Mouse (Mus musculus) forebrain, embryonic 12.5 days (tissue): ENCODE results near the gene Lcp2. TPM values are rescaled to one million over a fixed set of nuclear protein-coding genes. Genes with fewer than 3 reads are reported as not detected.

ENCODE experiments used
- ATAC-seq: fragments of 200-750 bp; cut with Nextera tagmentation; 2 replicates; pipeline ENCODE4 v1.8.0; 2017; ENCODE audit warnings: moderate TSS enrichment; ENCODE audit not compliant: low FRiP score
- H3K27ac ChIP-seq: fragments of 300-500 bp; sonication (generic); 2 replicates; pipeline ENCODE4 v1.5.1; 2016; ENCODE audit warnings: mild to moderate bottlenecking
- H3K27me3 ChIP-seq: fragments of 300-500 bp; sonication (generic); 2 replicates; pipeline ENCODE4 v1.6.1; 2016; ENCODE audit warnings: mild to moderate bottlenecking
- H3K36me3 ChIP-seq: fragments of 300-500 bp; sonication (generic); replicated peaks from 2 replicates; pipeline ENCODE4 v1.6.1; 2016; ENCODE audit warnings: mild to moderate bottlenecking
- H3K4me1 ChIP-seq: fragments of 300-500 bp; sonication (generic); 2 replicates; pipeline ENCODE4 v1.6.1; 2016
- H3K4me2 ChIP-seq: fragments of 300-500 bp; sonication (generic); 2 replicates; pipeline ENCODE4 v1.6.1; 2016; ENCODE audit warnings: mild to moderate bottlenecking, moderate library complexity
- H3K4me3 ChIP-seq: fragments of 300-500 bp; sonication (generic); replicated peaks from 2 replicates; pipeline ENCODE4 v1.5.1; 2016; ENCODE audit warnings: mild to moderate bottlenecking
- H3K9ac ChIP-seq: fragments of 300-500 bp; sonication (generic); 2 replicates; pipeline ENCODE4 v1.6.1; 2016; ENCODE audit warnings: mild to moderate bottlenecking
- H3K9me3 ChIP-seq: fragments of 300-500 bp; sonication (generic); 2 replicates; pipeline ENCODE4 v1.6.1; 2016
- WGBS: fragments of 180-500 bp; shearing (Covaris S2); methylation state at CpG from one replicate; pipeline ENCODE4 v1.1.7; 2016; 5-methylcytosine and 5-hydroxymethylcytosine counted together
- polyA plus RNA-seq: library from polyadenylated mRNA; unstranded; fragments of >200 nt; fragmentation: Nextera tagmentation; extraction: Ambion mirVana; gene quantifications from 2 replicates; pipeline ENCODE4 v1.2.1, GENCODE M21; 2016

The Lcp2 gene
- polyA plus RNA-seq, 1 experiment from 2014 or later, result 1.8 TPM

GRCm38 (mm10) chr11:34050063-34050462 lies 3.3 kb downstream of the Lcp2 start:
- 74% methylated on average over 1 of the region's 1 CpGs for WGBS
- ATAC-seq, result no peak
- Histone ChIP-seq H3K4me3 (no peak overlapping the region), H3K27ac (no peak overlapping the region), H3K27me3 (no peaks in the 10 kb centered on the region), H3K4me1 (no peaks in the 10 kb centered on the region), H3K9me3 (no peaks in the 10 kb centered on the region), H3K36me3 (no peaks in the 10 kb centered on the region), H3K9ac (no peak overlapping the region), H3K4me2 (no peak overlapping the region)

GRCm38 (mm10) chr11:34050643-34051042 lies 3.9 kb downstream of the Lcp2 start:
- no peaks in the 10 kb centered on the region for H3K4me1 ChIP-seq

GRCm38 (mm10) chr11:34053031-34053818 lies 6.5 kb downstream of the Lcp2 start:
- no peaks in the 10 kb centered on the region for H3K4me1 ChIP-seq
- no peak overlapping the region for H3K4me2 ChIP-seq
- no peak overlapping the region for H3K27ac ChIP-seq
- no peaks in the 10 kb centered on the region for H3K27me3 ChIP-seq
- no peak for ATAC-seq
- no peaks in the 10 kb centered on the region for H3K36me3 ChIP-seq
- no peak overlapping the region for H3K9ac ChIP-seq
- 85% methylated on average over 6 of the region's 6 CpGs for WGBS
- no peaks in the 10 kb centered on the region for H3K9me3 ChIP-seq
- no peak overlapping the region for H3K4me3 ChIP-seq

More at GRCm38 (mm10) chr11:34050643-34051042, 3.9 kb downstream of the Lcp2 start:
- Histone ChIP-seq H3K36me3 (no peaks in the 10 kb centered on the region), H3K9me3 (no peaks in the 10 kb centered on the region), H3K4me3 (no peak overlapping the region), H3K9ac (no peak overlapping the region), H3K27me3 (no peaks in the 10 kb centered on the region), H3K4me2 (no peak overlapping the region), H3K27ac (no peak overlapping the region)
- no peak for ATAC-seq
- WGBS, result 74% methylated on average over 2 of the region's 2 CpGs

GRCm38 (mm10) chr11:34054031-34054727 lies 7.5 kb downstream of the Lcp2 start:
- H3K4me3 ChIP-seq, result no peak overlapping the region
- H3K9ac ChIP-seq, result no peak overlapping the region
- H3K4me2 ChIP-seq, result no peak overlapping the region
- H3K9me3 ChIP-seq, result no peaks in the 10 kb centered on the region
- no peaks in the 10 kb centered on the region for H3K4me1 ChIP-seq
- H3K27me3 ChIP-seq, result no peaks in the 10 kb centered on the region
- H3K27ac ChIP-seq, result no peak overlapping the region
- 84% methylated on average over 7 of the region's 7 CpGs for WGBS
- H3K36me3 ChIP-seq, result no peaks in the 10 kb centered on the region
- ATAC-seq, result no peak

- H3K4me2 ChIP-seq, result no peak overlapping the region
- 86% methylated on average over 1 of the region's 1 CpGs for whole genome bisulfite sequencing
- no peak overlapping the region for H3K27ac ChIP-seq
- ATAC-seq, result no peak
- H3K9ac ChIP-seq, result no peak overlapping the region
- H3K4me3 ChIP-seq, result no peak overlapping the region
- H3K9me3 ChIP-seq, result no peaks in the 10 kb centered on the region
- H3K36me3 ChIP-seq, result no peaks in the 10 kb centered on the region
- no peaks in the 10 kb centered on the region for H3K27me3 ChIP-seq
- no peaks in the 10 kb centered on the region for H3K4me1 ChIP-seq
Observed at GRCm38 (mm10) chr11:34056715-34057114, 10.0 kb downstream of the Lcp2 start.

- H3K27me3 ChIP-seq, result no peaks in the 10 kb centered on the region
- no peaks in the 10 kb centered on the region for H3K4me1 ChIP-seq
- H3K27ac ChIP-seq, result no peak overlapping the region
- no peak overlapping the region for H3K9ac ChIP-seq
- no peak for ATAC-seq
- H3K9me3 ChIP-seq, result no peaks in the 10 kb centered on the region
- no peak overlapping the region for H3K4me2 ChIP-seq
- no peak overlapping the region for H3K4me3 ChIP-seq
- no peaks in the 10 kb centered on the region for H3K36me3 ChIP-seq
Observed at GRCm38 (mm10) chr11:34058332-34058731, 11.6 kb downstream of the Lcp2 start.

GRCm38 (mm10) chr11:34058960-34059359 lies 12.2 kb downstream of the Lcp2 start:
- ATAC-seq, result no peak
- Histone ChIP-seq H3K4me3 (no peak overlapping the region), H3K36me3 (no peaks in the 10 kb centered on the region), H3K9me3 (no peaks in the 10 kb centered on the region), H3K9ac (no peak overlapping the region), H3K27ac (no peak overlapping the region), H3K27me3 (no peaks in the 10 kb centered on the region), H3K4me1 (no peaks in the 10 kb centered on the region), H3K4me2 (no peak overlapping the region)
- WGBS, result 94% methylated on average over 6 of the region's 6 CpGs

GRCm38 (mm10) chr11:34061740-34062139 lies 15.0 kb downstream of the Lcp2 start:
- no peaks in the 10 kb centered on the region for H3K36me3 ChIP-seq
- WGBS, result 62% methylated on average over 6 of the region's 6 CpGs
- no peaks in the 10 kb centered on the region for H3K9me3 ChIP-seq
- H3K27ac ChIP-seq, result no peak overlapping the region
- no peak for ATAC-seq
- no peak overlapping the region for H3K4me3 ChIP-seq
- H3K27me3 ChIP-seq, result no peaks in the 10 kb centered on the region
- H3K4me1 ChIP-seq, result no peaks in the 10 kb centered on the region
- no peak overlapping the region for H3K9ac ChIP-seq
- H3K4me2 ChIP-seq, result no peak overlapping the region

GRCm38 (mm10) chr11:34063257-34063656 lies 16.5 kb downstream of the Lcp2 start:
- Histone ChIP-seq H3K9ac (no peak overlapping the region), H3K27me3 (no peaks in the 10 kb centered on the region), H3K4me3 (no peak overlapping the region), H3K4me2 (no peak overlapping the region), H3K27ac (no peak overlapping the region), H3K36me3 (no peaks in the 10 kb centered on the region), H3K9me3 (no peaks in the 10 kb centered on the region), H3K4me1 (no peaks in the 10 kb centered on the region)
- WGBS, result 58% methylated on average over 2 of the region's 2 CpGs
- no peak for ATAC-seq

- Histone ChIP-seq H3K27me3 (no peaks in the 10 kb centered on the region), H3K4me3 (no peak overlapping the region), H3K9me3 (no peaks in the 10 kb centered on the region), H3K4me1 (no peaks in the 10 kb centered on the region), H3K27ac (no peak overlapping the region), H3K36me3 (no peaks in the 10 kb centered on the region), H3K4me2 (no peak overlapping the region), H3K9ac (no peak overlapping the region)
- no peak for ATAC-seq
- 68% methylated on average over 5 of the region's 5 CpGs for WGBS
Observed at GRCm38 (mm10) chr11:34063702-34064485, 17.2 kb downstream of the Lcp2 start.

- H3K36me3 ChIP-seq, result no peaks in the 10 kb centered on the region
- H3K27me3 ChIP-seq, result no peaks in the 10 kb centered on the region
- H3K9ac ChIP-seq, result no peak overlapping the region
- H3K4me1 ChIP-seq, result no peaks in the 10 kb centered on the region
- no peak for ATAC-seq
- H3K9me3 ChIP-seq, result no peaks in the 10 kb centered on the region
- H3K4me3 ChIP-seq, result no peak overlapping the region
- H3K27ac ChIP-seq, result no peak overlapping the region
- H3K4me2 ChIP-seq, result no peak overlapping the region
Observed at GRCm38 (mm10) chr11:34070596-34070995, 23.9 kb downstream of the Lcp2 start.

GRCm38 (mm10) chr11:34072309-34072708 lies 25.6 kb downstream of the Lcp2 start:
- H3K27me3 ChIP-seq, result no peaks in the 10 kb centered on the region

More at GRCm38 (mm10) chr11:34072309-34072708, 25.6 kb downstream of the Lcp2 start:
- no peak overlapping the region for H3K4me3 ChIP-seq
- no peak overlapping the region for H3K27ac ChIP-seq
- ATAC-seq, result no peak
- no peak overlapping the region for H3K9ac ChIP-seq
- H3K36me3 ChIP-seq, result no peaks in the 10 kb centered on the region
- H3K9me3 ChIP-seq, result no peaks in the 10 kb centered on the region
- H3K4me1 ChIP-seq, result no peaks in the 10 kb centered on the region
- WGBS, result 72% methylated on average over 4 of the region's 4 CpGs
- H3K4me2 ChIP-seq, result no peak overlapping the region
